Mouse (Mus musculus) forebrain, embryonic 14.5 days (tissue): ENCODE data around the gene H2-Eb1. TPM values are rescaled to one million over a fixed set of nuclear protein-coding genes. Genes with fewer than 3 reads are reported as not detected.
"Not testable (repeated sequence)": the region's sequence is repeated elsewhere in the genome, so short reads cannot be mapped to it uniquely, and the experiment has no call there.

Experiments
- ATAC-seq: fragments of 200-750 bp; cut with Nextera tagmentation; 2 replicates; pipeline ENCODE4 v1.8.0; 2017; ENCODE audit warnings: mild to moderate bottlenecking, moderate library complexity
- DNase-seq: peaks from one replicate; pipeline ENCODE4 v3.0.0-alpha.2; 2015; ENCODE audit warnings: low spot score
- H3K27ac ChIP-seq: fragments of 300-500 bp; sonication (generic); 2 replicates; pipeline ENCODE4 v1.5.1; 2014; ENCODE audit warnings: low read depth, mild to moderate bottlenecking, control low read depth, low read length, moderate library complexity
- H3K27me3 ChIP-seq: fragments of 300-500 bp; sonication (generic); replicated peaks from 2 replicates; pipeline ENCODE4 v1.6.1; 2014; ENCODE audit warnings: low read length, control low read depth, mixed read lengths; ENCODE audit not compliant: control insufficient read depth, insufficient read depth
- H3K36me3 ChIP-seq: fragments of 300-500 bp; sonication (generic); 2 replicates; pipeline ENCODE4 v1.6.1; 2014; ENCODE audit warnings: low read length, control low read depth; ENCODE audit not compliant: control insufficient read depth, insufficient read depth
- H3K4me1 ChIP-seq: fragments of 300-500 bp; sonication (generic); 2 replicates; pipeline ENCODE4 v1.6.1; 2014; ENCODE audit warnings: antibody characterized with exemption, low read length, control low read depth; ENCODE audit not compliant: control insufficient read depth, insufficient read depth
- H3K4me2 ChIP-seq: fragments of 300-500 bp; sonication (generic); 2 replicates; pipeline ENCODE4 v1.6.1; 2014; ENCODE audit warnings: mild to moderate bottlenecking, control low read depth, low read length
- H3K4me3 ChIP-seq: fragments of 300-500 bp; sonication (generic); 2 replicates; pipeline ENCODE4 v1.5.1; 2014; ENCODE audit warnings: low read depth, low read length, control low read depth
- H3K9ac ChIP-seq: fragments of 300-500 bp; sonication (generic); 2 replicates; pipeline ENCODE4 v1.6.1; 2014; ENCODE audit warnings: mild to moderate bottlenecking, low read length, control low read depth, moderate library complexity
- H3K9me3 ChIP-seq: fragments of 300-500 bp; sonication (generic); replicated peaks from 2 replicates; pipeline ENCODE4 v1.6.1; 2016; ENCODE audit warnings: low read length, control low read depth, mixed read lengths; ENCODE audit not compliant: control insufficient read depth
- WGBS: fragments of 180-500 bp; shearing (Covaris S2); extraction: QIAGEN DNeasy Blood & Tissue Kit; methylation state at CpG from one replicate; pipeline ENCODE4 v1.1.7; 2014; 5-methylcytosine and 5-hydroxymethylcytosine counted together
- polyA plus RNA-seq: library from polyadenylated mRNA; unstranded; fragments of >200 nt; fragmentation: Nextera tagmentation; extraction: Ambion mirVana; gene quantifications from 2 replicates; pipeline ENCODE4 v1.2.1, GENCODE M21; 2014

The H2-Eb1 gene
- polyA plus RNA-seq, 1 experiment from 2014 or later, result 0.85 TPM

- no peak overlapping the region for H3K9ac ChIP-seq
- no peaks in the 10 kb centered on the region for H3K27me3 ChIP-seq
- no peak for ATAC-seq
- H3K36me3 ChIP-seq, result no peaks in the 10 kb centered on the region
- no peak for DNase-seq
- no peak overlapping the region for H3K27ac ChIP-seq
- H3K9me3 ChIP-seq, result no peaks in the 10 kb centered on the region
- H3K4me1 ChIP-seq, result no peaks in the 10 kb centered on the region
- H3K4me3 ChIP-seq, result no peak overlapping the region
- no peak overlapping the region for H3K4me2 ChIP-seq
Observed at GRCm38 (mm10) chr17:34307216-34307615, 1.5 kb downstream of the H2-Eb1 start.

GRCm38 (mm10) chr17:34308161-34308560 lies 2.5 kb downstream of the H2-Eb1 start:
- Histone ChIP-seq H3K4me3 (no peak overlapping the region), H3K9ac (no peak overlapping the region), H3K4me2 (no peak overlapping the region), H3K4me1 (no peaks in the 10 kb centered on the region), H3K36me3 (no peaks in the 10 kb centered on the region), H3K27me3 (no peaks in the 10 kb centered on the region), H3K9me3 (no peaks in the 10 kb centered on the region), H3K27ac (no peak overlapping the region)
- no peak for ATAC-seq
- no peak for DNase-seq
- 82% methylated on average over 4 of the region's 4 CpGs for WGBS

- Histone ChIP-seq H3K9ac (peak overlapping the region; percentile 74), H3K9me3 (no peaks in the 10 kb centered on the region), H3K27ac (no peak overlapping the region), H3K36me3 (no peaks in the 10 kb centered on the region), H3K4me1 (no peaks in the 10 kb centered on the region), H3K4me3 (peak overlapping the region; percentile 54), H3K4me2 (peak overlapping the region; percentile 77), H3K27me3 (no peaks in the 10 kb centered on the region)
- DNase-seq (no peak), ATAC-seq (0 out of 2 replicates have a peak, but pooled peaks have one; percentile 2)
- WGBS, result 31% methylated on average over 10 of the region's 10 CpGs
Observed at GRCm38 (mm10) chr17:34309225-34309624, 3.6 kb downstream of the H2-Eb1 start.

- ATAC-seq (peak; percentile 92), DNase-seq (peak; percentile 82)
- Histone ChIP-seq H3K4me2 (peak overlapping the region; percentile 77), H3K4me3 (peak overlapping the region; percentile 54), H3K36me3 (no peaks in the 10 kb centered on the region), H3K27me3 (no peaks in the 10 kb centered on the region), H3K9me3 (no peaks in the 10 kb centered on the region), H3K27ac (no peak overlapping the region), H3K4me1 (no peaks in the 10 kb centered on the region), H3K9ac (peak overlapping the region; percentile 74)
- WGBS, result 21% methylated on average over 38 of the region's 38 CpGs
Observed at GRCm38 (mm10) chr17:34309683-34310385, 4.2 kb downstream of the H2-Eb1 start.

DNA sequence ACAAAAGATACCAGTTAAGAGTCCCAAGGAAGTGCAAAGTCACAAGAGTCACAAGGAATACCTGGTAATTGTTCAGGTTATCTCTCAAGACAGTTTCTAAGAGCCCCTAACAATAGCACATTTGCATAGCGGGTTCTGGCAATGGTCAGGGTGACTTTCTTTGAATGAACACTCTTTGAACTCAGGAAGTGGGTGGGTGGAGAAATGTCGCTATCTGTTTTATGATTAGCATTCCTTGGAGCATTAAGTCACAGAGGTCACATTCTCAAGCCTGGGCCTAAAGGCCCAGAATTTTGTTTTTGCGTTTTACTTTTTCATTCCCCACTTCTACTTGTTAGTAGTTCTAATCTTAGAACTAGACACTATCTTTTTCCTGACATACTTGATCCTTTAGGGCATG lies 4.9 kb downstream of the H2-Eb1 start:
- H3K9ac ChIP-seq, H3K36me3 ChIP-seq, ATAC-seq, H3K4me3 ChIP-seq, DNase-seq, H3K27me3 ChIP-seq, H3K4me1 ChIP-seq, H3K27ac ChIP-seq, H3K4me2 ChIP-seq, H3K9me3 ChIP-seq: not testable (repeated sequence)
- 90% methylated on average over 3 of the region's 3 CpGs for WGBS

DNA sequence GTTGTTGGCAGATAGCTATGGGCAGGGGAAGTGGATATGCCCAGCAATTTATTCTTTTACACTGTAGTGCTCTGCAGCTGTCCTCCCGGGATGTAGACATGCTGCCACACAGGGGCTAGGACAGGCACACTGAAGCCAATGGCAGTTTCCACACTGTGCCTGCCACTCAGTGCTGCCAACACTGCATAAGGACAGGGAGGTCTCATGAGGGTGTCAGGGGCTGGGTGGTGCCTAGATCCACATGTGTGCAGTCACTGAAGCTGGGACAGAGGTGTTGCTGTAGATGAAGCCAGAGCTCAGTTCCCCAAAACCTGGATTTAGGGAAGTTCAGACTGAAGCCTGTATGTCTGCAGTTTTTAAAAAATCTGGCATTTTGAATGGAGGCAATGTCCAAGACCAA lies 6.5 kb downstream of the H2-Eb1 start:
- H3K27ac ChIP-seq, result no peak overlapping the region
- H3K9ac ChIP-seq, result no peak overlapping the region

DNA sequence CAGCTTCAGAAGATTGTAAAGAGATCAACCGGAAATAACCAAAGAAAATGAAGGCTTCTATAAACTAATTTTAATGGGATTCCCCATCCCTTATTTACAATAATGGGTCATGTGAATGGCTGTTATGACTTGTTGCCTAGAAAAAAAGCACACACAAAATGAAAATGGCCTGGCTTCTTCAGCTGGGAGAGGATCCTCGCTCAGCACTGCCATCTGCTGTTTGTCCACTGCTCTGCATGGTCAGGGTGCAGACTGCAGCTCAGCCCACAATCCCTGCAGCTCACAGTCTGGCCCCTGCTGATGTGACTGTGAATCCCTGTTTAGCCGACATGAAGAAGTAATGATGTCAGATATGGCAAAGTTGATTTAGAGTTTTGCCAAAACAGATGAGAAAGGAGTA lies 7.7 kb downstream of the H2-Eb1 start:
- no peak overlapping the region for H3K4me2 ChIP-seq
- H3K9me3 ChIP-seq, result no peaks in the 10 kb centered on the region
- ATAC-seq, result peak; percentile 63; the same call in 1 of the 2 replicates
- no peak overlapping the region for H3K4me3 ChIP-seq
- 39% methylated on average over 3 of the region's 3 CpGs for WGBS
- DNase-seq, result peak; percentile 78
- no peaks in the 10 kb centered on the region for H3K4me1 ChIP-seq
- H3K27me3 ChIP-seq, result no peaks in the 10 kb centered on the region
- H3K9ac ChIP-seq, result no peak overlapping the region
- H3K27ac ChIP-seq, result no peak overlapping the region
- H3K36me3 ChIP-seq, result no peaks in the 10 kb centered on the region

More for the DNA sequence above, 6.5 kb downstream of the H2-Eb1 start:
- ATAC-seq, result no peak
- Histone ChIP-seq H3K36me3 (no peaks in the 10 kb centered on the region), H3K4me2 (no peak overlapping the region), H3K4me3 (no peak overlapping the region), H3K9me3 (no peaks in the 10 kb centered on the region), H3K4me1 (no peaks in the 10 kb centered on the region), H3K27me3 (no peaks in the 10 kb centered on the region)
- WGBS, result 86% methylated on average over 1 of the region's 1 CpGs
- no peak for DNase-seq

DNA sequence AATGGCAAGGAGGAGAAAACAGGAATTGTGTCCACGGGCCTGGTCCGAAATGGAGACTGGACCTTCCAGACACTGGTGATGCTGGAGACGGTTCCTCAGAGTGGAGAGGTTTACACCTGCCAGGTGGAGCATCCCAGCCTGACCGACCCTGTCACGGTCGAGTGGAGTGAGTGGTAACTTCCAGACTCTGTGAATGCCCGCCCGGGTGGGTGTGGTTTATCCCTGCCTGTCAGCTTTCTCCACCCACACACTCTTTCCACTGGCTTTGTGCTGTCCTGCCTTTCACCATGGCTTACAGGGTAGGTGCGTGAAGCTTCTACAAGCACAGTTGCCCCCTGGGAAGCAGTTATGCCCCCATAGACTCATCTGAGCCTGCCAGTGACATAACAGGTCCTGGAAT lies 8.6 kb downstream of the H2-Eb1 start:
- Histone ChIP-seq H3K4me3 (no peak overlapping the region), H3K36me3 (no peaks in the 10 kb centered on the region), H3K27ac (no peak overlapping the region), H3K4me2 (no peak overlapping the region), H3K9ac (no peak overlapping the region), H3K4me1 (no peaks in the 10 kb centered on the region), H3K27me3 (no peaks in the 10 kb centered on the region), H3K9me3 (no peaks in the 10 kb centered on the region)
- DNase-seq (no peak), ATAC-seq (no peak)
- WGBS, result 68% methylated on average over 9 of the region's 9 CpGs

DNA sequence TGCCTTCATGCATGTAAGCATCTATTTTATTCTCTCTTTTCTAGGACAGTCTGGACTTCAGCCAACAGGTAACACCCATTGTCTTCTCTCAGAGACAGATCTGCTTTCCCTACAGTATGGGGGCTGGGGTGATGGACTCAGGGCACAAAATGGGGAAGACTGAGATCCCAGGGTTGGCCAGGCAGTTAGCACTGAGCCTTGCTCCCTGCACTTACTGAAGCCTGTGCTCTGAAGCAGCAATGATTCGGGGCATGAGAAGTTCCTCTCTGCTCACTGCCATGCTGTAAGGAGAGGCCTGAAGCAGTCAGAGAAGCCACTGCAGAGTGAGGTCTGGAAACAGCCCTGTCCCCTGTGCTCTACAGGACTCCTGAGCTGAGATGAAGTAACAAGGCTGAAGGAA lies 9.8 kb downstream of the H2-Eb1 start:
- ATAC-seq (no peak), DNase-seq (no peak)
- no peak overlapping the region for H3K9ac ChIP-seq
- no peaks in the 10 kb centered on the region for H3K4me1 ChIP-seq
- no peaks in the 10 kb centered on the region for H3K9me3 ChIP-seq
- H3K36me3 ChIP-seq, result no peaks in the 10 kb centered on the region
- WGBS, result 73% methylated on average over 1 of the region's 1 CpGs
- H3K27ac ChIP-seq, result no peak overlapping the region
- H3K27me3 ChIP-seq, result no peaks in the 10 kb centered on the region
- no peak overlapping the region for H3K4me2 ChIP-seq
- no peak overlapping the region for H3K4me3 ChIP-seq
